Mouse (Mus musculus) heart, embryonic 10.5 days (tissue): ENCODE measurements at regions not wholly inside any gene's neighbourhood (a gene's known extent, or its start where the extent isn't known, plus 50 kb on each side); places are given as distances from the start of the nearest gene placed in this dataset.

Experiments
- DNase-seq: peaks from one replicate; pipeline ENCODE4 v3.0.0-alpha.2; 2017; ENCODE audit warnings: low spot score
- H3K27ac ChIP-seq: fragments of 300-500 bp; sonication (generic); 2 replicates; pipeline ENCODE4 v1.5.1; 2016; ENCODE audit warnings: mild to moderate bottlenecking
- H3K27me3 ChIP-seq: fragments of 300-500 bp; sonication (generic); 2 replicates; pipeline ENCODE4 v1.6.1; 2016; ENCODE audit warnings: mild to moderate bottlenecking; ENCODE audit not compliant: poor library complexity, insufficient read depth, severe bottlenecking
- H3K36me3 ChIP-seq: fragments of 300-500 bp; sonication (generic); 2 replicates; pipeline ENCODE4 v1.6.1; 2016; ENCODE audit warnings: mild to moderate bottlenecking, moderate library complexity
- H3K4me1 ChIP-seq: fragments of 300-500 bp; sonication (generic); 2 replicates; pipeline ENCODE4 v1.6.1; 2016; ENCODE audit warnings: mild to moderate bottlenecking
- H3K4me3 ChIP-seq: fragments of 300-500 bp; sonication (generic); 2 replicates; pipeline ENCODE4 v1.5.1; 2016; ENCODE audit warnings: mild to moderate bottlenecking, moderate library complexity
- H3K9me3 ChIP-seq: fragments of 300-500 bp; sonication (generic); 2 replicates; pipeline ENCODE4 v1.6.1; 2016; ENCODE audit warnings: mild to moderate bottlenecking, moderate library complexity
- WGBS: fragments of 180-500 bp; shearing (Covaris S2); methylation state at CpG from one replicate; pipeline ENCODE4 v1.1.7; 2016; 5-methylcytosine and 5-hydroxymethylcytosine counted together

GRCm38 (mm10) chr13:102637059-102637458 is 56.3 kb upstream of the Cd180 start:
- Histone ChIP-seq H3K4me1 (no peaks in the 10 kb centered on the region), H3K4me3 (no peak overlapping the region), H3K27me3 (no peaks in the 10 kb centered on the region), H3K36me3 (no peaks in the 10 kb centered on the region), H3K27ac (no peak overlapping the region), H3K9me3 (no peaks in the 10 kb centered on the region)
- no peak for DNase-seq
- WGBS = 50% methylated on average over 5 of the region's 5 CpGs

- DNase-seq = no peak
- no peak overlapping the region for H3K4me3 ChIP-seq
- no peaks in the 10 kb centered on the region for H3K36me3 ChIP-seq
- no peaks in the 10 kb centered on the region for H3K9me3 ChIP-seq
- H3K27ac ChIP-seq = no peak overlapping the region
- no peaks in the 10 kb centered on the region for H3K27me3 ChIP-seq
- 86% methylated on average over 9 of the region's 9 CpGs for WGBS
- peaks cover 4% of the 10 kb centered on the region for H3K4me1 ChIP-seq
Observed at GRCm38 (mm10) chr13:102639651-102640050, 53.7 kb upstream of the Cd180 start.

GRCm38 (mm10) chr13:102640171-102640570 is 53.2 kb upstream of the Cd180 start:
- WGBS = 58% methylated on average over 3 of the region's 3 CpGs
- H3K27me3 ChIP-seq = no peaks in the 10 kb centered on the region
- H3K4me1 ChIP-seq = peaks cover 6% of the 10 kb centered on the region
- no peaks in the 10 kb centered on the region for H3K36me3 ChIP-seq
- no peak overlapping the region for H3K27ac ChIP-seq
- no peak for DNase-seq
- no peak overlapping the region for H3K4me3 ChIP-seq
- H3K9me3 ChIP-seq = no peaks in the 10 kb centered on the region
